Mouse (Mus musculus) heart, embryonic 11.5 days (tissue): ENCODE measurements around the gene Adgrg1. TPM values are rescaled to one million over a fixed set of nuclear protein-coding genes. Genes with fewer than 3 reads are reported as not detected.

ENCODE experiments used
- ATAC-seq: fragments of 200-750 bp; cut with Nextera tagmentation; replicated peaks from 2 replicates; pipeline ENCODE4 v1.8.0; 2017; ENCODE audit warnings: moderate library complexity; ENCODE audit not compliant: insufficient number of reproducible peaks, low FRiP score, low TSS enrichment
- H3K27ac ChIP-seq: fragments of 300-500 bp; sonication (generic); 2 replicates; pipeline ENCODE4 v1.5.1; 2014; ENCODE audit warnings: mild to moderate bottlenecking, low read depth, low read length
- H3K27me3 ChIP-seq: fragments of 300-500 bp; sonication (generic); 2 replicates; pipeline ENCODE4 v1.6.1; 2014; ENCODE audit warnings: mild to moderate bottlenecking, low read length, mixed read lengths; ENCODE audit not compliant: control insufficient read depth, insufficient read depth
- H3K36me3 ChIP-seq: fragments of 300-500 bp; sonication (generic); 2 replicates; pipeline ENCODE4 v1.6.1; 2014; ENCODE audit warnings: mild to moderate bottlenecking, low read length, moderate library complexity, mixed read lengths; ENCODE audit not compliant: control insufficient read depth, insufficient read depth
- H3K4me1 ChIP-seq: fragments of 300-500 bp; sonication (generic); 2 replicates; pipeline ENCODE4 v1.6.1; 2014; ENCODE audit warnings: low read length; ENCODE audit not compliant: control insufficient read depth, insufficient read depth
- H3K4me2 ChIP-seq: fragments of 300-500 bp; sonication (generic); 2 replicates; pipeline ENCODE4 v1.6.1; 2014; ENCODE audit warnings: mild to moderate bottlenecking, moderate library complexity
- H3K4me3 ChIP-seq: fragments of 300-500 bp; sonication (generic); 2 replicates; pipeline ENCODE4 v1.5.1; 2014; ENCODE audit warnings: low read depth, low read length
- H3K9ac ChIP-seq: fragments of 300-500 bp; sonication (generic); 2 replicates; pipeline ENCODE4 v1.6.1; 2014; ENCODE audit warnings: mild to moderate bottlenecking, low read depth, low read length, moderate library complexity
- H3K9me3 ChIP-seq: fragments of 300-500 bp; sonication (generic); replicated peaks from 2 replicates; pipeline ENCODE4 v1.6.1; 2016; ENCODE audit warnings: low read length; ENCODE audit not compliant: control insufficient read depth
- WGBS: fragments of 180-500 bp; shearing (Covaris S2); extraction: QIAGEN DNeasy Blood & Tissue Kit; methylation state at CpG from one replicate; pipeline ENCODE4 v1.1.7; 2014; ENCODE audit not compliant: insufficient replicate concordance; 5-methylcytosine and 5-hydroxymethylcytosine counted together
- polyA plus RNA-seq: library from polyadenylated mRNA; unstranded; fragments of >200 nt; fragmentation: Nextera tagmentation; extraction: Ambion mirVana; gene quantifications from 2 replicates; pipeline ENCODE4 v1.2.1, GENCODE M21; 2014

The Adgrg1 gene
- polyA plus RNA-seq = 6.4 and 7.5 TPM in 2 replicates

DNA sequence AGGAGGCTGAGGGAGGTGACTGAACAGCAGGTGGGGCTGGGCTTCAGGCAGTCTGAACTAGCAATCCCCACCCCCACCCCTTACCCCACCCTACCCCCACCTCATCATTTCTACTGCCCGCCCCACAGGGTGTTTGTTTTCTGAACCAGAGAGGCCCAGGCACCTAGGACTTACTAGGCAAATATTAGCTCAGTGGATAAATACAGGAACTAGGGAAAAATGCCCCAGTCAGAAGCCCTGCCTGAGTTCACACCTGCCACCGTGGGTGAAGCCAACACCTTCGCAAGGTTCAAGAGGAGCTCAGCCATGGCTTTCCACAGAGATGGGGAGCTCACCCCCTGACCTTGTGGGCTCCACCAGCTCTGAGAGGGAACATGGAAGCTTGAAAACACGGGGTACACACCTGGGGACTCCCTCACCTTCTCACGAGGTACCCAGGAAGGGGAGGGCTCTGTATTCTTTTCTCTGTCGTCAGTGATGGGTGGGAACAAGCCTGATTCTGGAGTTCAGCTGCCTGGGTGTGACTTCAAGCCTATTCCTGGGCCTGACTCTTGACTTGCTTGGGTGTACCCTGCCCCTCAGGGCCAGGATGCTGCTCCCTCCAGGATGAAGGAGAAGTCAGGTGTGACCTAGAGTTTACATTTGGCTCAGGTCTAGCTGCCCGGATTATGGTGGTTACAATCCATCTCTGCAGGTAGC, at the start of gene Adgrg1:
Gene Adgrg1 (plus strand): TSS at position 285 of the 699 bp plus-strand sequence.
- ATAC-seq = no peak
- 37% methylated on average over 7 of the region's 7 CpGs for WGBS
- H3K9ac ChIP-seq = no peak within 1 kb of the TSS

DNA sequence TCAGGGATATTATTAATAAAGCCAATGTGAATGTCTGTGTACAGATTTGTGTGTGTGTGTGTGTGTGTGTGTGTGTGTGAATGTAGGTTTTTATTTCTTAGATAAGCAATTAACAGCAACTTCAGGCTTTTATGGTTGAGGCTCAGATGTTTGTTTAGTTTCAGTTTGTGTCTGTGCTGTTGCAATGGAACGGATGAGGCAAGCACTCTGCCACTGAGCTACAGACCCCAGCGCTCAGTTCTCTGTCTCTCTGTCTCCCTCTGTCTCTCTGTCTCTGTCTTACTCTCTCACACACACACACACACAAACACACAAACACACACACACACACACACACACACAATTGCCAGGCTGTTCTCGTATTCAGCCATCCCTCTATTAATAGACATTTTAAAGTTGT, 46.3 kb upstream of the Adgrg1 start:
- no peak for ATAC-seq
- Histone ChIP-seq H3K27ac (no peak overlapping the region), H3K36me3 (no peaks in the 10 kb centered on the region), H3K27me3 (no peaks in the 10 kb centered on the region; the same call in 1 of the 2 replicates), H3K4me3 (no peak overlapping the region), H3K4me2 (no peak overlapping the region), H3K4me1 (no peaks in the 10 kb centered on the region), H3K9ac (no peak overlapping the region), H3K9me3 (no peaks in the 10 kb centered on the region)
- 77% methylated on average over 3 of the region's 3 CpGs for WGBS

More for the DNA sequence above, at the start of gene Adgrg1:
- H3K4me1 ChIP-seq = peaks cover 11% of the 10 kb centered on the region
- H3K9me3 ChIP-seq = no peaks in the 10 kb centered on the region
- no peak within 1 kb of the TSS for H3K4me2 ChIP-seq
- H3K4me3 ChIP-seq = no peak within 1 kb of the TSS
- H3K27me3 ChIP-seq = peaks cover 14% of the 10 kb centered on the region
- no peak within 1 kb of the TSS for H3K27ac ChIP-seq
- no peaks in the 10 kb centered on the region for H3K36me3 ChIP-seq

DNA sequence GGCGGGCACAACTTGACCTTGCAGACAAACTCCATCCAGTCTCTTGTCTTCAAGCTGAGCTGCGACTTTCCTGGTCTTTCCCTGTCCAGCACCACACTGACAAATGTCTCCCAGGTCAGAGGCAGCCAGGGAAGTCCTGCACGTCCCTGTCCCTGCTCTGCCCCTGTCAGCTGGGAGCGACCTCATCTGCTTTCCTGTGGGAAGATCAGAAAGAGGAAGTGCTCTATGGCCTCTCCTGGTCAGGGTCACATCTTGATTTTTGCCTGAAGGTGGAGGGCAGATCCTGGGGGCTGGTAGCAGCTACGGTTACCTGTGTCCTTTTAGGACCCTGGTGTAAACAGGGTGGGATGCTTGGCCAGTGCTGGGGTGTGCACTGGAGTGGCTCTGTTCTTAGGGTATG, 40.6 kb upstream of the Adgrg1 start:
- Histone ChIP-seq H3K27ac (no peak overlapping the region), H3K4me2 (no peak overlapping the region), H3K36me3 (no peaks in the 10 kb centered on the region), H3K4me3 (no peak overlapping the region), H3K4me1 (no peaks in the 10 kb centered on the region), H3K9ac (no peak overlapping the region), H3K27me3 (peaks cover 6% of the 10 kb centered on the region), H3K9me3 (no peaks in the 10 kb centered on the region)
- WGBS = 48% methylated on average over 5 of the region's 5 CpGs
- no peak for ATAC-seq

DNA sequence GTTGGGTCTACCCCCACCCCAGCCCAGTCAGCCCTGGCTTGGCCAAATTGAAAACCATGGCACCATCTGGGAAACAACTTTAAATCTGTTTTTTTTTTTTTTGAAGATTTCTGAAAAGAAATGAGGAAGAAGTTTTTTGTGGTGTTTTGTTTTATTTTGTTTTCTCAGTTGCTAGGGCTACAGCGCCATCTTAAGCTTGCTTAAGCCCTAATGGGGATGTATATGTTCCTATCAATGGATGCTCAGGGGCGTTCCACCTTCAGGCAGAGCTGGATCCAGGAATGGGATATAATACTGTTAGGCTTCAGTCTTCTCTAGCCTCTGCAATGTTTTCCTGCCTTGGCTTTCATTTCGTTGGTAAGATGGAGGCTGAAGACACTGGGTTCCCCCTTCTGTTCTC, 39.4 kb upstream of the Adgrg1 start:
- H3K27me3 ChIP-seq = peaks cover 6% of the 10 kb centered on the region
- no peak overlapping the region for H3K9ac ChIP-seq
- no peaks in the 10 kb centered on the region for H3K36me3 ChIP-seq
- H3K9me3 ChIP-seq = no peaks in the 10 kb centered on the region
- H3K27ac ChIP-seq = no peak overlapping the region
- no peak for ATAC-seq
- no peak overlapping the region for H3K4me2 ChIP-seq
- H3K4me1 ChIP-seq = no peaks in the 10 kb centered on the region
- H3K4me3 ChIP-seq = no peak overlapping the region
- WGBS = 71% methylated on average over 3 of the region's 3 CpGs

DNA sequence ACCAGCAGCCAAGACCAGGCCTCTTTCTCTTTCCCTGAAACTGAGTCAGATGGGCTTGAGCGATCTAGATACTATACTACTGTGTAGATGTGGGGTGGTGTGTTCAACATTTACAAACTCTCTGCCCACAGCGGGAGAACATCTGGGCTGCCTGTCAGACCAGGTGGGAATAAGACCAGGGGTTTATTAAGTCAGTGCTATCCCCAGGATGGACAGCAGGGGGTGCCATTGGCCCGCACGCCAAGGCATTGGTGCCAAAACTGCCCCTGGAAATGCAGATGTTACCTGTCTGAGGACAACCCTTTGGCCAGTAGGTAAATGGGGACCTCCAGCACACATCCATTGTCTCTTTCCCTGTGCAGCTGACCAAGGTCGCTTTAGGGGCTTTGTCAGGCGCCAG, 32.0 kb upstream of the Adgrg1 start:
- Histone ChIP-seq H3K27me3 (peaks cover 13% of the 10 kb centered on the region; the same call in 1 of the 2 replicates), H3K36me3 (no peaks in the 10 kb centered on the region), H3K4me2 (no peak overlapping the region), H3K9ac (no peak overlapping the region), H3K4me1 (no peaks in the 10 kb centered on the region; the same call in 1 of the 2 replicates), H3K27ac (no peak overlapping the region), H3K9me3 (no peaks in the 10 kb centered on the region), H3K4me3 (no peak overlapping the region)
- 15% methylated on average over 6 of the region's 6 CpGs for WGBS
- ATAC-seq = no peak

DNA sequence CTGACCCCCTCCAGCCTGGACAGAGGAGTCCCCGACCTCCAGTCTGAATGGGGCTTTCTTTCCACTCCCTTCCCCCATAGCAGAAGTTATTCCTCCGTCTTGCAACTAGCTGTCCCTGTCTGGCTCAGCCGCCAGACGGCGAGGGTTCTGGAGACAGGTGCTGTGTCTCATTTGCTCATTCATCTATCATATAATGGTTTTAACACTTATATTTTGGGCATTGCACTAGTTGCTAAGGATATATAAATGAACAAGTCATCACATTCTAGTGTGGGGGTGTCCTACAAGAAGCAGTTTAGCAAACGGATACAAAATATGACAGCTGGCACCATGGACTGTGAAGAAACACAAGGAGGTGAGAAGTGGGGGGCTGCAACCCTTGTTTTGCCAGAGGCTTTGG, 29.4 kb upstream of the Adgrg1 start:
- no peak for ATAC-seq
- peaks cover 13% of the 10 kb centered on the region; the same call in 1 of the 2 replicates for H3K27me3 ChIP-seq
- no peaks in the 10 kb centered on the region for H3K36me3 ChIP-seq
- H3K4me3 ChIP-seq = no peak overlapping the region
- H3K4me2 ChIP-seq = no peak overlapping the region
- 58% methylated on average over 6 of the region's 6 CpGs for WGBS
- H3K4me1 ChIP-seq = no peaks in the 10 kb centered on the region; the same call in 1 of the 2 replicates
- H3K27ac ChIP-seq = no peak overlapping the region
- no peak overlapping the region for H3K9ac ChIP-seq
- no peaks in the 10 kb centered on the region for H3K9me3 ChIP-seq

DNA sequence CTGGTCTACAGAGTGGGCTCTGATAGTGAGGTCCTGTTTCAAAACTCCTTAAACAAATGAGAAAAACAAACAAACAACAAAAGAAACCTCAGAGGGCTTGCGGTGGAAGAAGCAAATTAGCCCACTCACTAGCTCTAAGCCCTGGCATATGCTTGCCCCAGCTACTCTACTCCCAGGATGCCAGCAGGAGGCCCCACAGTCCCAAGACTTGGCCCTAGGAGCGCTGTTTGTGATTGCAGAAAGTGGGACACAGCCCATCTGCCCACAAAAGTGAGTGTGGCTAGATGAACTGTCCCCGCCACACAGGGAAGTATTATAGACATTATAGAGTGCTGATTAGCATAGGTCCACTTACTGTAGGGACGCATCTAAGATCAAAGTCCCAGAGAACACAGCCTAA, 26.1 kb upstream of the Adgrg1 start:
- H3K4me2 ChIP-seq = no peak overlapping the region
- WGBS = 69% methylated on average over 4 of the region's 4 CpGs

DNA sequence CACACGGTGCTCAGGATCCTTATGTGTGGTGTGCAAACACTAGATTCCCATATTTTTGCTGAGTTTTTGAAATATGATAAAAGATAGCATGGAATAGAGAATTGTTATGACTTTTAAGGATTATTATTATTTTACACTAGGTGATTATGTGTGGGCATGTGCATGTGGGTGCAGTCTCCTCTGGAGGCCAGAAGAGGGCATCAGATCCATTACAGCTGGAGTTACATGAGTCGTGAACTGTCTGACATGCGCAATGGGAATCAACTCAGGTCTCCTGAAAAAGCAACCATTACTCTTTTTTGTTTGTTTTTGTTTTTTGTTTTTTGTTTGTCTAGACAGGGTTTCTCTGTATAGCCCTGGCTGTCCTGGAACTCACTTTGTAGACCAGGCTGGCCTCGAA, 25.5 kb upstream of the Adgrg1 start:
- 0 out of 2 replicates have a peak, but pooled peaks cover 6% of the 10 kb centered on the region for H3K27me3 ChIP-seq

More for the DNA sequence above, 26.1 kb upstream of the Adgrg1 start:
- no peak for ATAC-seq
- Histone ChIP-seq H3K4me1 (no peaks in the 10 kb centered on the region), H3K36me3 (no peaks in the 10 kb centered on the region), H3K9ac (no peak overlapping the region), H3K27ac (no peak overlapping the region), H3K9me3 (no peaks in the 10 kb centered on the region), H3K27me3 (0 out of 2 replicates have a peak, but pooled peaks cover 6% of the 10 kb centered on the region), H3K4me3 (no peak overlapping the region)

DNA sequence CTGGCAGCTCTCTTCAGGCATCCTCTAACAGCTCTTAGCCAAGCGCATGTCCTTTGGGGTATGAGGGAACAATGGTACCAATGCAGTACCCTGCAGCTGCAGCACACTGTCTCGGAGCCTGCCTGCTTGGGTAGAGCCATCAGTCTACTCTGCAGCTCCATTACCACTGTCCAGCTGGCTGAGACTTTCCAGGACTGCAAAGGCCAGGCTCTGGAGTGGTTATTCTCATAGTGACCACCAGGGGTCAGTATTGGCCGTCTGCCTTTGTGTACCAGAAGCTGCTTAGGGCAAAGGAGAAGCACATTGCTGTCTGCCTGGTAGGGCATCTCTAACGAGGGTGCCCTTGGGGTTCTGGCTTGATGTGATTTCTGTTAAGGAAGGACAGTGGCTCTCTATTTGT, 24.5 kb upstream of the Adgrg1 start:
- 9% methylated on average over 4 of the region's 4 CpGs for WGBS
- no peaks in the 10 kb centered on the region for H3K36me3 ChIP-seq
- no peaks in the 10 kb centered on the region for H3K9me3 ChIP-seq
- H3K4me1 ChIP-seq = peaks cover 9% of the 10 kb centered on the region
- 0 out of 2 replicates have a peak, but pooled peaks cover 3% of the 10 kb centered on the region for H3K27me3 ChIP-seq
- no peak overlapping the region for H3K4me3 ChIP-seq
- H3K4me2 ChIP-seq = no peak overlapping the region
- no peak overlapping the region for H3K27ac ChIP-seq
- H3K9ac ChIP-seq = no peak overlapping the region
- ATAC-seq = no peak

More for the DNA sequence above, 25.5 kb upstream of the Adgrg1 start:
- Histone ChIP-seq H3K4me3 (no peak overlapping the region), H3K4me2 (no peak overlapping the region), H3K27ac (no peak overlapping the region), H3K9me3 (no peaks in the 10 kb centered on the region), H3K36me3 (no peaks in the 10 kb centered on the region), H3K9ac (no peak overlapping the region), H3K4me1 (no peaks in the 10 kb centered on the region)
- 85% methylated on average over 4 of the region's 4 CpGs for WGBS
- no peak for ATAC-seq
